Mouse (Mus musculus) heart, embryonic 12.5 days (tissue): ENCODE measurements around the gene Tnfsf12. TPM values are rescaled to one million over a fixed set of nuclear protein-coding genes. Genes with fewer than 3 reads are reported as not detected.

Experiments
- ATAC-seq: fragments of 200-750 bp; cut with Nextera tagmentation; 2 replicates; pipeline ENCODE4 v1.8.0; 2017; ENCODE audit warnings: moderate TSS enrichment, moderate library complexity; ENCODE audit not compliant: insufficient number of reproducible peaks, low FRiP score
- H3K27ac ChIP-seq: fragments of 300-500 bp; sonication (generic); 2 replicates; pipeline ENCODE4 v1.5.1; 2016; ENCODE audit warnings: mild to moderate bottlenecking, moderate library complexity; ENCODE audit not compliant: poor library complexity, severe bottlenecking
- H3K27me3 ChIP-seq: fragments of 300-500 bp; sonication (generic); replicated peaks from 2 replicates; pipeline ENCODE4 v1.6.1; 2016; ENCODE audit warnings: mild to moderate bottlenecking, moderate library complexity
- H3K36me3 ChIP-seq: fragments of 300-500 bp; sonication (generic); 2 replicates; pipeline ENCODE4 v1.6.1; 2016; ENCODE audit warnings: mild to moderate bottlenecking, moderate library complexity
- H3K4me1 ChIP-seq: fragments of 300-500 bp; sonication (generic); replicated peaks from 2 replicates; pipeline ENCODE4 v1.6.1; 2016; ENCODE audit warnings: mild to moderate bottlenecking
- H3K4me2 ChIP-seq: fragments of 300-500 bp; sonication (generic); 2 replicates; pipeline ENCODE4 v1.6.1; 2016; ENCODE audit warnings: mild to moderate bottlenecking, moderate library complexity
- H3K4me3 ChIP-seq: fragments of 300-500 bp; sonication (generic); 2 replicates; pipeline ENCODE4 v1.5.1; 2016; ENCODE audit warnings: mild to moderate bottlenecking
- H3K9ac ChIP-seq: fragments of 300-500 bp; sonication (generic); 2 replicates; pipeline ENCODE4 v1.6.1; 2016; ENCODE audit warnings: mild to moderate bottlenecking, moderate library complexity
- H3K9me3 ChIP-seq: fragments of 300-500 bp; sonication (generic); replicated peaks from 2 replicates; pipeline ENCODE4 v1.6.1; 2016; ENCODE audit warnings: mild to moderate bottlenecking, moderate library complexity
- WGBS: fragments of 180-500 bp; shearing (Covaris S2); methylation state at CpG from one replicate; pipeline ENCODE4 v1.1.7; 2016; 5-methylcytosine and 5-hydroxymethylcytosine counted together
- polyA plus RNA-seq: library from polyadenylated mRNA; unstranded; fragments of >200 nt; fragmentation: Nextera tagmentation; extraction: Ambion mirVana; gene quantifications from 2 replicates; pipeline ENCODE4 v1.2.1, GENCODE M21; 2016

Gene Tnfsf12
- polyA plus RNA-seq, 1 experiment from 2014 or later, result 5.6 TPM

GRCm38 (mm10) chr11:69687061-69687460, 8.6 kb downstream of the Tnfsf12 start:
- Histone ChIP-seq H3K27ac (no peak overlapping the region), H3K9me3 (no peaks in the 10 kb centered on the region), H3K27me3 (no peaks in the 10 kb centered on the region), H3K36me3 (no peaks in the 10 kb centered on the region), H3K4me1 (peaks cover 29% of the 10 kb centered on the region), H3K4me2 (no peak overlapping the region), H3K4me3 (no peak overlapping the region), H3K9ac (peak overlapping the region; percentile 29; the same call in 1 of the 2 replicates)
- ATAC-seq, result no peak
- 47% methylated on average over 5 of the region's 5 CpGs for WGBS

DNA sequence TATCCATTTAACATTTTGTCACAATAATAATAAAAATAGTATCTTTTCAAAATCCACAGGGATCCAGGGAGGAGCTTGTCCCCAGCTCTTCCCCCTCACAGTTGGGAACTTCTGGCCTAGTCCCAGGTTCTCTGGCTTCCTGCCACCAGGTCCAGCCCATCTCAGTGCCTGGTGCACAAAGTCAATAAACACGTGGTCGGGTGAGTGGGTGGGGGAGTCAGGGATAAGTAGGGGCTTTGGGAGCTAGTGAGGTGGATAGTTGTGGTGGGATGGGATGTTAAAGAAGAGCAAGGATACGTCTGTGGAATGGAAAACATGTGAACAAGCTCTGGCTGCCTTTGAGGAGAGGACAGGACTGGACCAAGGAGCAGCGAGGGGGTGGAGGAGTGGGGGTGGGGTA, 9.3 kb downstream of the Tnfsf12 start:
- H3K4me1 ChIP-seq, result peaks cover 29% of the 10 kb centered on the region
- H3K27me3 ChIP-seq, result no peaks in the 10 kb centered on the region
- no peaks in the 10 kb centered on the region for H3K36me3 ChIP-seq
- ATAC-seq, result no peak
- peak overlapping the region; percentile 29; the same call in 1 of the 2 replicates for H3K9ac ChIP-seq
- H3K27ac ChIP-seq, result no peak overlapping the region
- H3K4me2 ChIP-seq, result no peak overlapping the region
- H3K9me3 ChIP-seq, result no peaks in the 10 kb centered on the region
- 11% methylated on average over 4 of the region's 4 CpGs for WGBS
- H3K4me3 ChIP-seq, result no peak overlapping the region

DNA sequence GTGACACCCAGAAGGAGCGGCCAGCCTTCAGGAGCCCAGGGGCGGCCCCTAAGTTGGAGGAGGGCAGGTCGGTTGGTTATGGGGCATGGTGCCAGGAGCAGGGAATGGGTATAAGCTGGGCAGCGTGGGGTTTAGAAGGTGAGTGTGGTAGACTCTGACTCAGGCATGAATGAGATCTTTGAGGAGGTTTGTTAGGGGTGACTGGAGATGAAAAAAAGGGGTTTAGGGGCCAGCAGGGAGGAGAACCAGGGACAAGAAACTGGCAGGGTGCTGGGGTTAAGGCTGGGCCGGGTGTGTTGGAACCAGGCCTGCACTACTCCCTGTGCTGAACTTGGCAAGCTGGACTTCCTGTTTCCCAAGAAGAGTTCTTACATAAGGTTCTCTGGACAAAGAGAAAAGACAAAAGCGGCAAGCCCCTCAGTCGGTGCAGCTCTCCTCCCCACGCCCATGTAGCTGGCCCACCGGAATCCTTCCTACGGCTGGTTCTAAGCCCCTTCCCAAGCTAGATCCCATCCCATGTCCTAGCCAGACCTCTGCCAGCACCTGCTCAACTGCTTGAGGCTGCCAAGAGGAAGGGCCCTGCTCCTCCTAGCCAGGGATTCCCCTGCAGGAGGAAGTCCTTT, 10.0 kb downstream of the Tnfsf12 start, which contains the start of gene Tnfsf13:
TSS of gene Tnfsf13 (minus strand) at position 259 of the 623 bp plus-strand sequence.
- no peak within 1 kb of the TSS for H3K4me3 ChIP-seq
- H3K27ac ChIP-seq, result peak within 1 kb of the TSS; percentile 77
- H3K9me3 ChIP-seq, result no peaks in the 10 kb centered on the region
- WGBS, result 64% methylated on average over 10 of the region's 10 CpGs
- peak within 1 kb of the TSS; percentile 30; the same call in 1 of the 2 replicates for H3K4me2 ChIP-seq
- H3K27me3 ChIP-seq, result no peaks in the 10 kb centered on the region
- ATAC-seq, result no peak
- peaks cover 34% of the 10 kb centered on the region for H3K4me1 ChIP-seq
- H3K9ac ChIP-seq, result peak within 1 kb of the TSS; percentile 29; the same call in 1 of the 2 replicates
- no peaks in the 10 kb centered on the region for H3K36me3 ChIP-seq

DNA sequence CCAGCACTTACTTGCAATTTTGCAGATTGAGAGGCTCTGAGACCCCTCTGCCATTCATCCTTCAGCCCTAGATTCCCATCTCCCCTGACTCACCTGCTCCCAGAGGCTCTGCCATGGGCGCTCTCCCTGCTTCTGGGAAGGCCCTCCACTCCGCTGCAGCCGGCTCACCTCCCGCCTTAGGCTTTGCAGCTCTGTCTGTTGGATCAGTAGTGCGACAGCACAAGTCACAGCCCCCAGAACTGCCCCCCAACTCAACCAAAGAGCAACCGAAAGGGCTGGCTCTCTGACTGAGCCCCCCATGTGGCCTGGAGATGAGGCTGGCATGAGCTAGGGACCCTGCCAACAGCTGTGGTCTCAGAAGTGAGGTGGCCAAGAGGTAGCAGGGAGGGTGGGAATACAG, 10.7 kb downstream of the Tnfsf12 start:
- WGBS, result 80% methylated on average over 6 of the region's 6 CpGs
- Histone ChIP-seq H3K36me3 (peaks cover 5% of the 10 kb centered on the region), H3K4me3 (no peak overlapping the region), H3K9me3 (no peaks in the 10 kb centered on the region), H3K4me1 (peaks cover 41% of the 10 kb centered on the region), H3K9ac (no peak overlapping the region), H3K4me2 (no peak overlapping the region), H3K27ac (peak overlapping the region; percentile 51; the same call in 1 of the 2 replicates), H3K27me3 (no peaks in the 10 kb centered on the region)
- ATAC-seq, result no peak

DNA sequence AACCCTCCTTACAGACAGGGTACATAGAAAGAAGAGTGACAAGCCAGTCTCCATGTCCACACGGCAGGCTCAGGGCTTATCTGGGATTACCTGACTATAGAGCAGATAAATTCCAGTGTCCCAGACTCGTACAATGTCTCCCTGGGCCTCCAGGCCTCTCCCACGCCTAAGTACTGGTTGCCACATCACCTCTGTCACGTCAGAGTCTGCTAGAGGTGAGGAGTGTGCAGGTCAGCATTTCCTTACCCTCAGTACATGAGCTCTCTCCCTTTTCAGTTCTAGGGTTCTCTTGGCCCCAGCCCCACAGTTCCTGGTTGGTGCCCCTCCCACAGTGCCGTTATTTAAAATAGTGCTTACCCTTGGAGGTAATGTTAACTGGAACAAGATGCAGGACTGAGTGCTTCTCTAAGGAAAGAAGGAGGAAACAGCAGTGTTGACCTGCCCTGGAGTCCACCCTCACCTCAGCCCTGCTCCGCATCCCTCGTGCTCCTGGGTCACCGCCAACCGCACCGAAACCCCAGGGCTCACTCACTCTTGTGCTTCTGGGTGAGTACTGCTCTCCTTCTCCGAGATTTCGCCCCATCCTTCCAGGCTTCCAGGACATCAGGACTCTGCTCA, 11.4 kb downstream of the Tnfsf12 start:
- Histone ChIP-seq H3K9me3 (no peaks in the 10 kb centered on the region), H3K4me2 (no peak overlapping the region), H3K9ac (no peak overlapping the region), H3K4me1 (peaks cover 47% of the 10 kb centered on the region), H3K27ac (no peak overlapping the region), H3K4me3 (no peak overlapping the region), H3K36me3 (peaks cover 12% of the 10 kb centered on the region), H3K27me3 (no peaks in the 10 kb centered on the region)
- no peak for ATAC-seq
- WGBS, result 79% methylated on average over 12 of the region's 12 CpGs

GRCm38 (mm10) chr11:69683576-69683975, 12.1 kb downstream of the Tnfsf12 start:
- Histone ChIP-seq H3K9me3 (no peaks in the 10 kb centered on the region), H3K9ac (no peak overlapping the region), H3K27ac (no peak overlapping the region), H3K4me2 (no peak overlapping the region), H3K4me1 (peaks cover 48% of the 10 kb centered on the region), H3K27me3 (no peaks in the 10 kb centered on the region), H3K4me3 (no peak overlapping the region), H3K36me3 (peaks cover 18% of the 10 kb centered on the region)
- WGBS, result 69% methylated on average over 7 of the region's 7 CpGs
- no peak for ATAC-seq

DNA sequence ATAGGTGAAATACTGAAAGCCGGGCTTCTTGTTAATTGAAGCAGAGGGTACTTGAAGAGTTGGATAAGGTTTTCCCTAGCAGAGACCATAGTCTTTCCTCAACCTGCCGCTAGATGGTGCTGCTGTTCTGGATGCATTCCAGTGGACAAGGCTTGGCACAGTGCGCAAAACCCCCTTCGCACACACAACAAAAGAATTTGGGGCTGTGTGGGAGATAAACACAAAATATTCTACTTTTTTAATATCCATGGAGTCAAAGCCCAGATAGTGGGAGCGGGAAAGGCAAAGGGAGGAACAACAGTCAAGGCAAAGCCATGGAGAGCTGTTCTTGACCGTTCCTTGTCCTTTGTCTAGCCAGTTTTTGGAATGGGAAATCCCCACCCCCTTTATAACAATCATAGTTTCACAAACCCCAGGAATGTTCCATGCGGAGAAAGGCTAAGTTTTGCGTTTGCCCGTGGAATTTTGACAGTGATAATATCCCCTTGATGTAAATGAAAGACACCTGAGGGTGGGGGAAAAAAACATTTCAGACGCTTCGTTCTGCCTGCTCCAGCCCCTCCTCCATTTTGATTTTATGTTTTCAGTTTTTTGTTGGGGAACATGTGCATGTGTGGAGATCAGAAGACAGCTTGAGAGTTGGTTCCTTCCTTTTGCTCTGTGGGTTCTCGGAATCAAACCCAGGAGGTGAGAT, 12.7 kb downstream of the Tnfsf12 start:
- Histone ChIP-seq H3K4me2 (peak overlapping the region; percentile 91), H3K36me3 (peaks cover 24% of the 10 kb centered on the region), H3K4me1 (peaks cover 48% of the 10 kb centered on the region), H3K9ac (0 out of 2 replicates have a peak overlapping the region, but pooled peaks have one; percentile 35), H3K27ac (no peak overlapping the region), H3K9me3 (no peaks in the 10 kb centered on the region), H3K4me3 (peak overlapping the region; percentile 67), H3K27me3 (no peaks in the 10 kb centered on the region)
- no peak for ATAC-seq
- WGBS, result 27% methylated on average over 12 of the region's 12 CpGs

- peak overlapping the region; percentile 88 for H3K9ac ChIP-seq
- H3K27me3 ChIP-seq, result no peaks in the 10 kb centered on the region
- peak overlapping the region; percentile 91 for H3K4me2 ChIP-seq
- H3K36me3 ChIP-seq, result peaks cover 30% of the 10 kb centered on the region
- H3K9me3 ChIP-seq, result no peaks in the 10 kb centered on the region
- 24% methylated on average over 24 of the region's 24 CpGs for WGBS
- H3K27ac ChIP-seq, result peak overlapping the region; percentile 94
- peak overlapping the region; percentile 67 for H3K4me3 ChIP-seq
- peaks cover 48% of the 10 kb centered on the region for H3K4me1 ChIP-seq
- ATAC-seq, result no peak
Observed at GRCm38 (mm10) chr11:69682209-69682839, 13.3 kb downstream of the Tnfsf12 start.

DNA sequence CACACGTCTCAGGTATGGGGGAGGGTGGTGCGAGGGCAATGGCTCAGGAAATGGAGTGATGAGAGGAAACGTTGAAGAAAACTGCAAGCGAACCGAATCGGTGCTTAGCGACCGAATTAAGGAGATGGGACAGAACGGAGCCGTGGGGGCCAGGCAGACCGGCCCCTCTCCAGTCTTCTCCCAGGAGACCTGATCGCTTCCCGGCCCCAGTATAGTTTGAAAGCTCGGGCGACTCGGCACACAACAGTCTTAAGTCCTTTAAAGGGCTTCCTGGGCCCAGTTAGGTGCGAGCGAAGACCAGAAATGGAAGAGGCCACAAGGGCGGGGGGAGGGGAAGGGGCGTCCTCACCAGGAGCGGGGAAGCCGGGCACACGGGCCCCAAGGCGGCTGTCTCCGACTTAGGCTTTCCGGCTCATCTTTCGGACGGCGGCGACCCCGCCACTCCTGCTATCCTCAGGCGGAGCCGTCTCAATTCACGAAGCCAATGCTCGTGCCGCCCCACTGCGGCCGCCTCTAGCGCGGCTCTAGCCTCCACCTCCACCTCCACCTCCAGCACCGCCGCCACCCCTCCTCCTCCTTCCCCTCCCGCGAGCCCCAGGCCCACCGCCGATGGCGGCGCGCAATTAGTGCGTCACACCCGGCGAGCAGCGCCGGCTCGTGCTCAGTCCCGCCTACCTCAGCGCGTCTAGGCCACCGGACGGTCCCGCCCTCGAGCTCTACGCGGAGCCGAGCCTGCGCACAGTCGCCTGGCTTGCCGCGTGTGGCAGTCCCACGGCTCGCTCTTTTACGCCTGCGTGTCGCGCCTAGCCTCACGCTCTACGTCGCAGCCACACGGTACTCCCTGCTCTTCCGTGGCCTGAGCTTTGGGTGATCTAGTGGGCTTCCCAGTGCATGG, 14.1 kb downstream of the Tnfsf12 start, which contains the start of gene Senp3:
TSS of gene Senp3 (minus strand) at position 771 of the 895 bp plus-strand sequence.
- Histone ChIP-seq H3K4me1 (peaks cover 42% of the 10 kb centered on the region), H3K36me3 (peaks cover 37% of the 10 kb centered on the region)

GRCm38 (mm10) chr11:69680136-69680855, 15.4 kb downstream of the Tnfsf12 start:
- H3K4me1 ChIP-seq, result peaks cover 32% of the 10 kb centered on the region
- peak overlapping the region; percentile 91 for H3K4me2 ChIP-seq
- ATAC-seq, result no peak
- no peaks in the 10 kb centered on the region for H3K27me3 ChIP-seq
- H3K27ac ChIP-seq, result no peak overlapping the region
- H3K36me3 ChIP-seq, result peaks cover 49% of the 10 kb centered on the region
- H3K4me3 ChIP-seq, result peak overlapping the region; percentile 67
- peak overlapping the region; percentile 88 for H3K9ac ChIP-seq
- no peaks in the 10 kb centered on the region for H3K9me3 ChIP-seq
- WGBS, result 87% methylated on average over 30 of the region's 30 CpGs

More for the DNA sequence above, 14.1 kb downstream of the Tnfsf12 start, which contains the start of gene Senp3:
- H3K4me3 ChIP-seq, result peak within 1 kb of the TSS; percentile 67
- H3K4me2 ChIP-seq, result peak within 1 kb of the TSS; percentile 91
- H3K27me3 ChIP-seq, result no peaks in the 10 kb centered on the region
- under 1% methylated on average over 79 of the region's 80 CpGs for WGBS
- H3K9ac ChIP-seq, result peak within 1 kb of the TSS; percentile 88
- no peaks in the 10 kb centered on the region for H3K9me3 ChIP-seq
- peak within 1 kb of the TSS; percentile 94 for H3K27ac ChIP-seq
- ATAC-seq, result peak; percentile 95
